Mouse (Mus musculus): Measurements from ENCODE around the gene Tmem127. TPM values are rescaled to one million over a fixed set of nuclear protein-coding genes. Genes with fewer than 3 reads are reported as not detected.
A peak's percentile ranks its signal among the peaks of the same experiment; 100 is the strongest.

Gene Tmem127
- polyA plus RNA-seq, 1 experiment from 2014 or later: 21.1 TPM

DNA sequence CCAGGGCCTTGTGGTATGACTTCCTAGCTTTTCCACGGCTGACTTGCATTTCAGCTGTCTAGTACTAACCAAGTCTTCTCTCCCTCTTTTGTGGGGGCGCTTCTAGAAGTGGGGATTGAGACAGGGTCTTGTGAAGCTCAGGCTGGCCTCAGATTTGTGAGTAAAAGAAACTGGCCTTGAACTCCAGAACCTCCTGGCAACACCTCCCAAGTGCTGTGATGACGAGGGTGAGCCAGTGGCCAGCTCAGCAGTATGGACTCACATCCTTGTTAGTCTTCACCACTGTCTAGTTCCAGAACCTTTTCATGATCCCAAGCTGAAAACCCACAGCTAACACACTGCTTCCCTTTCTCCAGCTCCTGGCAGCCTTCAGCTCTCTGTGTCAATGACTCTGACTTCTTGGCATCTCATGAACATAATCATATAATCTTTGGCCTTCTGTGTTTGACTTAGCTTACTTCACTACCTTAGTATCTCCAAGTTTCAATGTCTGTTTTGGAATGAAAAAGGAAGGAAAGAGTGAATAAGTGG, 7.0 kb downstream of the Tmem127 start:
- H3K27me3 ChIP-seq (ENCODE audit: control insufficient read depth, insufficient read depth, low read length): no peaks in the 10 kb centered on the region
- WGBS: 87% methylated on average over 3 of the region's 3 CpGs
- H3K4me1 ChIP-seq (ENCODE audit: control insufficient read depth, insufficient read depth, low read length): peaks cover 9% of the 10 kb centered on the region; the same call in 1 of the 2 replicates
- peaks cover 34% of the 10 kb centered on the region for H3K36me3 ChIP-seq (ENCODE audit: control insufficient read depth, insufficient read depth, low read length)
- H3K4me3 ChIP-seq (ENCODE audit: low read depth, low read length): no peak overlapping the region
- ATAC-seq (ENCODE audit: insufficient number of reproducible peaks, insufficient read depth, low FRiP score, low read depth): no peak
- no peaks in the 10 kb centered on the region for H3K9me3 ChIP-seq (ENCODE audit: control insufficient read depth, low read depth, low read length)
- no peak overlapping the region for H3K4me2 ChIP-seq (replicated peaks; ENCODE audit: low read depth, low read length)
- no peak overlapping the region for H3K9ac ChIP-seq (replicated peaks; ENCODE audit: low read depth, low read length)
- no peak overlapping the region for H3K27ac ChIP-seq (ENCODE audit: low read length)

DNA sequence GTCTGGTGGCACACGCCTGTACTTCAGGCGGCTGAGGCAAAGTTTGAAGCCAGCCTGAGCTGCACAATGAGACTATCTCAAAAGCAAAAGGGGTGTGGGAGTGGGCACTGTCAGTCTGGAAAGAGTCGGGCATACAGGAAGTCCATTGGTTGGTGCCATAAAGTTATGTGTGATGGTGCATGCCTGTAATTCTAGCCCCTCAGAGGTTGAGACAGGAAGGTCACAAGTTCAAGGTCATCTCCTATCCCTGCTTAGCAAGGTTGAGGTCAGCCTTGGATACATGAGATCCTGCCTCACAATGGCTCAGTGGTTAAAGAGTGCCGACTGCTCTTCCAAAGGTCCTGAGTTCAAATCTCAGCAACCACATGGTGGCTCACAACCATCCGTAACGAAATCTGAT, 7.6 kb downstream of the Tmem127 start:
- no peak overlapping the region for H3K4me3 ChIP-seq (ENCODE audit: low read depth, low read length)
- H3K36me3 ChIP-seq (ENCODE audit: control insufficient read depth, insufficient read depth, low read length): peaks cover 35% of the 10 kb centered on the region
- H3K9ac ChIP-seq (replicated peaks; ENCODE audit: low read depth, low read length): no peak overlapping the region
- H3K27ac ChIP-seq (ENCODE audit: low read length): no peak overlapping the region
- ATAC-seq (ENCODE audit: insufficient number of reproducible peaks, insufficient read depth, low FRiP score, low read depth): no peak
- peaks cover 9% of the 10 kb centered on the region; the same call in 1 of the 2 replicates for H3K4me1 ChIP-seq (ENCODE audit: control insufficient read depth, insufficient read depth, low read length)
- H3K27me3 ChIP-seq (ENCODE audit: control insufficient read depth, insufficient read depth, low read length): no peaks in the 10 kb centered on the region
- H3K9me3 ChIP-seq (ENCODE audit: control insufficient read depth, low read depth, low read length): no peaks in the 10 kb centered on the region
- WGBS: 92% methylated on average over 6 of the region's 6 CpGs
- no peak overlapping the region for H3K4me2 ChIP-seq (replicated peaks; ENCODE audit: low read depth, low read length)

DNA sequence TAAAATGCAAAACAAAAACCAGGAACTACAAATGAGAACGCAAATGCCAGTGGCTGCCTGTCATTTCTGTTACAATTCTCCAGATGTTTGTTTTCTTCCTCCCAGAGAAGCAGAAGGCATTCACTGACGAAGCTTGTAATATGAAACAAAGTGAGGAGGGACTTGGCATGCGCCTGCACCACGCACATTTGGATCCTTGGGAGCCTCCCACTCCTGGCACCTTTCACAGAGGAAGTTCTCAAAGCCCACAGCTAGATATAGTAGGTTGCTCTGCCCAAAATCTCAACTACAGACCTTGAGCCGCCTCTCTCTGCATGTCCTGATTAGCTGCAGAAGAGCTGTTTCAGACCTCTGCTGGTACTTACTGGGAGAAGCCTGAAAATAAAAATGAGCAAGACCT, 11.6 kb downstream of the Tmem127 start:
- WGBS: 84% methylated on average over 5 of the region's 5 CpGs

DNA sequence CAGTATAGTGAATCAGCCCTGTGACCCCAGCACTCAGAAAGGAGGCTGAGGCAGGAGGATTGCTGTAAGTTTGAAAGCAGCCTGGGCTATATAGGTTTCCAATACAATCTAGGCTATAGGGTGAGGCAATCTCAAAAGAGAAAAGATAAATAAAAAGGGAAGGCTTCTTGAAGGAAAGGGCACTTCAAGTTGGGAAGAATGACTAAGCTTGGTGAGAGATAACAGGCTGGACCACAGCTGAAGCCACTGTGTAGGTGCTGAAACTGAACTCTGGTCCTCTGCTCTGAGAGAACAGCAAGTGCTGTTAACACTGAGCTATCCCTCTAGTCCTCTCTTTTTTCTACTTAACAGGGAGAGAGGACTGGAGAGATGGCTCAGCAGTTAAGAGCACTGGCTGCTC, 14.8 kb downstream of the Tmem127 start:
- H3K4me1 ChIP-seq (ENCODE audit: control insufficient read depth, insufficient read depth, low read length): no peaks in the 10 kb centered on the region

More for the DNA sequence above, 11.6 kb downstream of the Tmem127 start:
- H3K4me2 ChIP-seq (replicated peaks; ENCODE audit: low read depth, low read length): no peak overlapping the region
- no peak overlapping the region for H3K27ac ChIP-seq (ENCODE audit: low read length)
- no peak overlapping the region for H3K9ac ChIP-seq (replicated peaks; ENCODE audit: low read depth, low read length)
- no peaks in the 10 kb centered on the region for H3K4me1 ChIP-seq (ENCODE audit: control insufficient read depth, insufficient read depth, low read length)
- no peak overlapping the region for H3K4me3 ChIP-seq (ENCODE audit: low read depth, low read length)
- H3K36me3 ChIP-seq (ENCODE audit: control insufficient read depth, insufficient read depth, low read length): peaks cover 35% of the 10 kb centered on the region
- no peaks in the 10 kb centered on the region for H3K27me3 ChIP-seq (ENCODE audit: control insufficient read depth, insufficient read depth, low read length)
- no peaks in the 10 kb centered on the region for H3K9me3 ChIP-seq (ENCODE audit: control insufficient read depth, low read depth, low read length)
- no peak for ATAC-seq (ENCODE audit: insufficient number of reproducible peaks, insufficient read depth, low FRiP score, low read depth)

DNA sequence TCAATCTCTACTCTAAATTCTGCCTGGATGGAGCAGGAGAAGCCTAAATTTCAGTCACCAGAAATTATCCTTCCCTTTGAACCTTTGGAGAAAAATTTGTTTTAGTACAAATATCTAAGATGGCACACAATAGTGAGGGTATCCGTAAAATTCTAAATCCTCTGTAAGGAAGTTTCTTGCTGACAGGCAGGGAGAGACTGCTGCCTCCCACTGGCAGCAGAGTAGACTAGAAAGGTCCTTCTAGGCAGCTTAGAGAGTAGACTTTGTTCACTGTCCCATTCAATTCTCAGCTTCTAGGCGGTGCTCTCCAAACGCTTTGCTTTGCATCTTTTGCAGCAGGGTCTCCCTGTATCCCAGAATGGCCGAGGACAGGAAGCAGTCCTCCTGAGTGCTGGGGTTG, 20.1 kb downstream of the Tmem127 start:
- Histone ChIP-seq H3K36me3 (ENCODE audit: control insufficient read depth, insufficient read depth, low read length) (no peaks in the 10 kb centered on the region), H3K9me3 (ENCODE audit: control insufficient read depth, low read depth, low read length) (no peaks in the 10 kb centered on the region), H3K27ac (ENCODE audit: low read length) (no peak overlapping the region), H3K4me2 (replicated peaks; ENCODE audit: low read depth, low read length) (no peak overlapping the region), H3K4me1 (ENCODE audit: control insufficient read depth, insufficient read depth, low read length) (peaks cover 6% of the 10 kb centered on the region), H3K4me3 (ENCODE audit: low read depth, low read length) (no peak overlapping the region), H3K9ac (replicated peaks; ENCODE audit: low read depth, low read length) (no peak overlapping the region), H3K27me3 (ENCODE audit: control insufficient read depth, insufficient read depth, low read length) (no peaks in the 10 kb centered on the region)
- ATAC-seq (ENCODE audit: insufficient number of reproducible peaks, insufficient read depth, low FRiP score, low read depth): no peak
- whole genome bisulfite sequencing: 49% methylated on average over 4 of the region's 4 CpGs

More for the DNA sequence above, 14.8 kb downstream of the Tmem127 start:
- Histone ChIP-seq H3K4me2 (replicated peaks; ENCODE audit: low read depth, low read length) (no peak overlapping the region), H3K9me3 (ENCODE audit: control insufficient read depth, low read depth, low read length) (no peaks in the 10 kb centered on the region), H3K36me3 (ENCODE audit: control insufficient read depth, insufficient read depth, low read length) (peaks cover 20% of the 10 kb centered on the region), H3K27me3 (ENCODE audit: control insufficient read depth, insufficient read depth, low read length) (no peaks in the 10 kb centered on the region), H3K4me3 (ENCODE audit: low read depth, low read length) (no peak overlapping the region), H3K9ac (replicated peaks; ENCODE audit: low read depth, low read length) (no peak overlapping the region), H3K27ac (ENCODE audit: low read length) (no peak overlapping the region)
- no peak for ATAC-seq (ENCODE audit: insufficient number of reproducible peaks, insufficient read depth, low FRiP score, low read depth)

DNA sequence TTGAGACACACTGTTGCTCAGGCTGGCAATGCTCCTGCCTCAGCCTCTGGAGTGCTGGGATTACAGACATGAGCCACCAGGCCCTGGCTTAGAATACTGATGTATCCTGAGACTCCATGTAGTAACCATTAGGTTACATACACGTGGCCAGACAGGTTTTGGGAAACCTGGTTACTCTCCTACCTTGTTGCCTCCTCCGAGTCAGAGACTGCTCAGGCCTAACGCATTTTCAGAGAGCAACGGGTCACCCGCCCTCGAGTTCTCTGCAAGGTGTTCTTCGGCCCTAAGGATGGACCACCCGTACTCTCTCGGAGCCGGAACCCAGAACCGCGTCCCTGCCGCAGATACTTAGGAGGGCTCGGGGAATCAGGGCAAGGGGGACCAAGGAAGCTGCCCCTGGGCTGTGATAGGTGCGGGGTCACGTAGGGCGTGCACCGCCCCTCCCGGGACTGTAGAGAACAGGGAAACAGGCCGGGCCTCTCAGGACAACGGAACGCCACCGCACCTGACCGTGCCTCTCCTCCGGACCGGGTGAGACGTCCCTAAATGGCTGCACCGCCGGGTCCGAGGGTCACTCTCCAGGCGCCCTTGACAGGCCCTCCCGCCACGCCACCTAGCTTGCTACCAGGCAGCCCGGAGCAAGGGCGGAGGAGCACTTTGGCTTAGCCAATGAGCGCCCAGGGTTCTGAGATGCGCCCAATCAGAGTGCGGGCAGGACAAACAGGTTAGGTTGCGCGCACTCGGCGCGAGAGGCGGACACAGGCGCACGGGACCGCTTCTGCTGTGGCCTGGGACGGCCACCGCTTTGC, 22.0 kb downstream of the Tmem127 start, which contains the start of gene Stard7:
Stard7 (plus strand) TSS at position 728 of the 809 bp plus-strand sequence.
- peaks cover 6% of the 10 kb centered on the region for H3K4me1 ChIP-seq (ENCODE audit: control insufficient read depth, insufficient read depth, low read length)
- no peaks in the 10 kb centered on the region for H3K36me3 ChIP-seq (ENCODE audit: control insufficient read depth, insufficient read depth, low read length)
- WGBS: under 1% methylated on average over 49 of the region's 49 CpGs
- H3K9me3 ChIP-seq (ENCODE audit: control insufficient read depth, low read depth, low read length): no peaks in the 10 kb centered on the region
- peak within 1 kb of the TSS; percentile 98 for H3K4me3 ChIP-seq (ENCODE audit: low read depth, low read length)
- no peaks in the 10 kb centered on the region for H3K27me3 ChIP-seq (ENCODE audit: control insufficient read depth, insufficient read depth, low read length)
- H3K27ac ChIP-seq (ENCODE audit: low read length): peak within 1 kb of the TSS; percentile 94
- ATAC-seq (ENCODE audit: insufficient number of reproducible peaks, insufficient read depth, low FRiP score, low read depth): peak; percentile 97
- H3K9ac ChIP-seq (replicated peaks; ENCODE audit: low read depth, low read length): peak within 1 kb of the TSS; percentile 80
- H3K4me2 ChIP-seq (replicated peaks; ENCODE audit: low read depth, low read length): peak within 1 kb of the TSS; percentile 83

DNA sequence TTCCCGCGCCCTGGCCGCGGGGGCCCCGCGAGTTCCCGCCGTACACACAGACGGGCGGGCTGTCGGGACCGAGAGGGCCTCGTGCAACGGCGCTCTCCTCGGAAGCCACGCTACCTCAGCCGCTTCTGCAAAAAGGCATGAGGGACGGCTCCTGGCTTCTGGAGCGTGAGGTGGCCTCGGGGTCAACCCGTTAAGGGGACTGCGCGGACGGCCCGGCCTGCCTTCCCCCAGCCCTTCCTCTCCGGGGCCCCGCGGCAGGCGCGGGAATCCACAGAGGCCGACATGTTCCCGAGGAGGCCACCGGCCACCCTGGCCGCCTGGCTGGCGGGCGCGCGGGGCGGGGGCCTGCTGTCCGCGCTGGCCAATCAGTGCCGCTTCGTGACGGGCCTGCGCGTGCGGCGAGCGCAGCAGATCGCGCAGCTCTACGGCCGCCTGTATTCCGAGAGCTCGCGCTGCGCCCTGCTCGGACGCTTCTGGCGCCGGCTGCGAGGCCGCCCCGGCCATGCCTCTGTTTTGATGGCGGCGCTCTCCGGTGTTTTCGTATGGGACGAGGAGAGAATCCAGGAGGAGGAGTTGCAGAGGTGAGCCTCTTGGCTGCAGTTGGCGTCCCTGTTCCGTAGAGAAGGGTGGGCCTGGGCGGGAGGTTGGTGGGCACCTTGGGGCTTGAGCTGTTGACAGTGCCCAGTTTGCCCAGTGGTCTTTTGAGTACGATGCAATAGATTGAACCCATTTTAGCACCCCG, 22.8 kb downstream of the Tmem127 start:
- H3K4me3 ChIP-seq (ENCODE audit: low read depth, low read length): peak overlapping the region; percentile 98

DNA sequence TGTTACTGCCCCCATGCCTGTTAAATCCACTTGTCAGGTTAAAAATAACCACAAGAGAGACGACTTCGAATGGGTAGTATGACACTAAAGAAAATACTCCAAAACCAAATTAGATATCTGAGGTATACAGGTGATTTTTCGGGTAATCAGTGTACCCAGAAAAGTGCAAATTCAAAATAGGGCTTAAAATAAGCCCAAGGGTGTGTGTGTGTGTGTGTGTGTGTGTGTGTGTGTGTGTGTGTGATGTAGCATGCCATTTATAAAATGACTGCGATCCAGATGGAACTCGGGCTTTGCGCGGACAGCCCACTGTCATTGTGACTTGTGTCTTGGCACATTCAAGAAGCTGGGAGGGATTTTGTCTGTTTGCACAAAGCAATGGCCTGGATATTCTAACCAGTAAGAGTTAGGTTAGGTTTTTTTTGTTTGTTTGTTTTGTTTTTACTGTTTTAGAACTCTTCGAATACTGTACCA, 23.4 kb downstream of the Tmem127 start:
- H3K4me2 ChIP-seq (replicated peaks; ENCODE audit: low read depth, low read length): peak overlapping the region; percentile 83
- WGBS: 8% methylated on average over 8 of the region's 8 CpGs
- H3K27me3 ChIP-seq (ENCODE audit: control insufficient read depth, insufficient read depth, low read length): no peaks in the 10 kb centered on the region
- no peaks in the 10 kb centered on the region for H3K36me3 ChIP-seq (ENCODE audit: control insufficient read depth, insufficient read depth, low read length)
- H3K9me3 ChIP-seq (ENCODE audit: control insufficient read depth, low read depth, low read length): no peaks in the 10 kb centered on the region
- ATAC-seq (ENCODE audit: insufficient number of reproducible peaks, insufficient read depth, low FRiP score, low read depth): no peak
- peak overlapping the region; percentile 80 for H3K9ac ChIP-seq (replicated peaks; ENCODE audit: low read depth, low read length)
- peak overlapping the region; percentile 98 for H3K4me3 ChIP-seq (ENCODE audit: low read depth, low read length)
- peak overlapping the region; percentile 94; the same call in 1 of the 2 replicates for H3K27ac ChIP-seq (ENCODE audit: low read length)
- peaks cover 13% of the 10 kb centered on the region for H3K4me1 ChIP-seq (ENCODE audit: control insufficient read depth, insufficient read depth, low read length)

More for the DNA sequence above, 22.8 kb downstream of the Tmem127 start:
- Histone ChIP-seq H3K36me3 (ENCODE audit: control insufficient read depth, insufficient read depth, low read length) (no peaks in the 10 kb centered on the region), H3K27ac (ENCODE audit: low read length) (peak overlapping the region; percentile 94), H3K27me3 (ENCODE audit: control insufficient read depth, insufficient read depth, low read length) (no peaks in the 10 kb centered on the region), H3K9ac (replicated peaks; ENCODE audit: low read depth, low read length) (peak overlapping the region; percentile 80), H3K4me2 (replicated peaks; ENCODE audit: low read depth, low read length) (peak overlapping the region; percentile 83), H3K9me3 (ENCODE audit: control insufficient read depth, low read depth, low read length) (no peaks in the 10 kb centered on the region), H3K4me1 (ENCODE audit: control insufficient read depth, insufficient read depth, low read length) (peaks cover 13% of the 10 kb centered on the region)
- WGBS: under 1% methylated on average over 75 of the region's 75 CpGs
- peak; percentile 95 for ATAC-seq (ENCODE audit: insufficient number of reproducible peaks, insufficient read depth, low FRiP score, low read depth)

All from stomach, embryonic 14.5 days (tissue).